Mouse (Mus musculus) ES-CJ7 (cell line): Measurements from ENCODE around the gene Klc1.

Experiments used
- DNase-seq: peaks from one replicate; pipeline ENCODE4 v3.0.0; 2011; ENCODE audit warnings: low read depth, low spot score

The Klc1 gene

DNA sequence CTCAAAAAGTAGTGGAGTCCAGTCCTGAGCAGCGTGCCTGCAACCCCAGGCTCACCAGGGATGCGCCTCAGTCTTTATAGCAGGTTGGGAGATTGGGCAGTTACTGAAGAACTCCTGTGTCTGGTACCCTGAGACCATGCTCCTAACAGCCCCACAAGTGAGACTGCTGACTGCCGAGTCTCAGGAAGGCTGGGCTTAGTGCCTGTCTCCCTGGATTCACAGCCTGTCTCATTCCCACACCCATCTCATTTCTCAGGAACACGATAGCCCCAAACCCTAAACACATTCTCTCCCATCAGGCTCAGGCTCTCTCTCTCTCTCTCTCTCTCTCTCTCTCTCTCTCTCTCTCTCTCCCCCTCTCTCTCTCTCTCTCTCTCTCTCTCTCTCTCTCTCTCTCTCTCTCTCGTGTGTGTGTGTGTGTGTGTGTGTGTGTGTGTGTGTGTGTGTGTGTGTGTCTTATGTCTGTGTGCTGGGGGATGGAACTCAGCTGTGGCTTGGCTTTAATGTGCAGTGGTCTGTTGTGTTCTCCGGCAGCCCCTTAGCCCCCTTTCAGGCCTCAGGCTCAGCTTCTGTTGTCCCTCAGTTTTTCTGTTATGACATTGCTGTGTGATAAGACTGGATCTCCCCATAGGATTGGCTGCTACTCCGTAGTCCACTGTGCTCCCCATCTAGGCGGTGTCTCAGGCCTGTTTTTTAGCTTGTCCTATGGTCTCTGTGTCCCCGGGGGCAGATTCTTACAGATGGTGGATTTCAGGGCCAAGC is 11.3 kb downstream of the Klc1 start:
- no peak for DNase-seq

DNA sequence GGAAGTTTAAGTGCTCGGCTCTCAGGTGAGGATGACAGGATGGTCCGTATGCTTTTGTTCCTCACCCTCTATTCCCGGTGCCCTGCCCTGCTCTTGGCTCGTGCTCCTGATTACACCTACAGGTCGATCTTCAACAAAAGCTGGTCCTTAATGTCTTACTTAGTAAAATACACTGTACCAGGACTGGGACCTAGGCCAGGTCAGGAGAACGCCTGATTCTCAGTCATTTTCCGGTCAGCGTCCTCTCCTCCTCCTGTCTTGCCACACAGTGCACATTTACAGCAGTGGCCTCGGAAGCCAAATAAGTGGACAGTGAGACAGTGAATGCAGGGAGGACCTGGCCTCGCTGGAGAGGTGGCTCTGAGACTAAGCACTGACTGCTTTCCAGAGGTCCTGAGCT is 12.0 kb downstream of the Klc1 start:
- no peak for DNase-seq

DNA sequence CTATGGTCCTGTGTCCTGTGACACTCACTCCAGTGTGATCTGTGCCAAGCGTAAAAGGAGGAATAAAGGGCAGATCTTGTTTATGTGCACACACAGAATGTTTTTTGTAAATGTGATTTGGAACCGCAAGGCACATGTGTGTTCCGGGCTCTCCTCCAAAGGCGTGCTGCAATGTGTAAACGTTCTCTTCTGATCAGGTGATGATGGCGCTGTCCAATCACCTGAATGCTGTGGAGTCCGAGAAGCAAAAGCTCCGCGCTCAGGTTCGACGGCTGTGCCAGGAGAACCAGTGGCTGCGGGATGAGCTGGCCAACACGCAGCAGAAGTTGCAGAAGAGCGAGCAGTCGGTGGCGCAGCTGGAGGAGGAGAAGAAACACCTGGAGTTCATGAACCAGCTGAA is 15.5 kb downstream of the Klc1 start:
- DNase-seq: peak; percentile 31

DNA sequence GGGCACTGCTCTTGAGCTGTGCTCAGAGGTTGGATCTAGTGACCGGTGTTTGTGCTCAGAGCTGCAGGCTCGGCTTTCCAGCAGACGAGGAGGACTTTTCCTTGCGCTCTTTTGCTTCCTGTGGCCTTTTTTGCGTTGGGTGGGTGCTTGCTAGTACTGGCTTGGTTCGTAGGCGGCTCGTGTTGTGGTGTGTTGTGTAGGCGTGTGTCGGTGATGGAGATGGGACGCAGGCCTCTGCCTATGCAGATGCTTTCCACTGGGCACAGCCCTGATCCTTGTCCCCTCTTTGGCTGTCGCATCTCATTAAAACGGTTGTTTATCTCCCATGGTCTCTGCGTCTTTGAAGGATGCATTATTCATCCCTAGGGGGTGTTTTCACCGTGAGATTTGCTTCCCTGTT is 16.2 kb downstream of the Klc1 start:
- no peak for DNase-seq

DNA sequence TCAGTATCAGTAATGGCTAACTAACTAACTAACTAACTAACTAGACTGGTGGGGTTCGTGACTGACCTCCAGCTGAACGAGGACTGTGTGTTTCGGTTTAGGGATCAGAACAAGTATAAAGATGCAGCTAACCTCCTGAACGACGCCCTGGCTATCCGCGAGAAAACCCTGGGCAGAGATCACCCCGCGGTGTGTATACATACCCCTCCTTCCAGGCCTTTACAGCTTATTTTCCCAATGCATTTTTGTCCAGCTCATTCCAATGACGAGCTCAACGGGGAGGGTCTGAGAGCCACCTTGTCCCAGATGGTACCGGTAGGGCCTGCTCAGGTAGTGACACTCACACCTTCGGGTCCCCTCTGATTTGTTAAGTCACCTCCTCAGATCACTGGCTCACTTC is 19.3 kb downstream of the Klc1 start:
- no peak for DNase-seq

DNA sequence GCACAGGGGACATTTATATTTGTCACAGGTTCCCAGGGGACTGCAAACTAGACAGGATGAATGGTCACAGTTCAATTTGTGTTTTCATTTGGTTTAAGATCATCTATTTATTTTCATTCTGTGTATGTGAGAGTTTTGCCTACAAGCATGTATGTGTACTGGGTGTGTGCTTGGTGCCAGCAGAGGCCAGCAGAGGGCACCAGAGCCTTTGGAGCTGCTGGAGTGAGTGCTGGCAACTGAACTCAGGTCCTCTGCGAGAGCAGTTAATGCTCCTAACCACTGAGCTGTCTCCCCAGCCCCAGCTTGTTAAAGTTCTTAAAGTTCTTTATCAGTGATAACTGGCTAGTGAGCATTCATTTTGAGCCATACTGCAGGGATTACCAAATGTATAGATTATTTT is 20.9 kb downstream of the Klc1 start:
- peak; percentile 53 for DNase-seq

DNA sequence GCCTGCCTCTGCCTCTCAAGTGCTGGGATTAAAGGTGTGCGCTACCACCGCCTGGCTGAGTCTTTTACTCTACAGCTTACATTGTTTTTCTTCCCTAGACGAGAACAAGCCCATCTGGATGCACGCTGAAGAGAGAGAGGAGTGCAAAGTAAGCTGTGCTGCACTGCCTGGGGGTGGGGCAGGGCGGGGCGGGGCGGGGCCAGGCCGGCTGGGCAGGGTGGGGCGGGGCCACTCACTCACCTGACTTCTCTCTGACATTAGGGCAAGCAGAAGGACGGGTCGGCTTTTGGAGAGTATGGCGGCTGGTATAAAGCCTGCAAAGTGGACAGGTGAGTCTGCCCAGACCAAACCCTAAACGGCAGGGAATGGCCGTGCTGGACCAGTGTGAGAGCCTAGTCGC is 26.5 kb downstream of the Klc1 start:
- DNase-seq: no peak

DNA sequence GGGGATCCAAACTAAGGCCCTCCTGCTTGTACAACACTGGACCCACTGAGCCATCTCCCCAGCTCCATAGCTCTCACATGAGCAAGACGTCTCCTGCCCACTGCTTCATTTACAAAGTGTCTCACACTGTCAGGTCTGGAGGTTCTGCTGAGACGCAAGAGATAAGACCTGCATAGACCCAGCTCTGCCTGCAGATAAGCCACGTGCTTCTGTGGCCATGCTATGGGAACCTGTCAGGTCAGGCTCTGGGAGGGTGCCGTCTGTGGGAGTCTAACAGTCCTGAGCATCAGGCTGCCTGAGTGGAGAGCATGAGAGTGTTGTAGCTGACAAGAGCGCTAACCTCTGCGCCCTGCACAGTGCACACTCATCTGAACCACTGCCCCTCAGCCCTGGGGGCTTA is 28.4 kb downstream of the Klc1 start:
- no peak for DNase-seq

DNA sequence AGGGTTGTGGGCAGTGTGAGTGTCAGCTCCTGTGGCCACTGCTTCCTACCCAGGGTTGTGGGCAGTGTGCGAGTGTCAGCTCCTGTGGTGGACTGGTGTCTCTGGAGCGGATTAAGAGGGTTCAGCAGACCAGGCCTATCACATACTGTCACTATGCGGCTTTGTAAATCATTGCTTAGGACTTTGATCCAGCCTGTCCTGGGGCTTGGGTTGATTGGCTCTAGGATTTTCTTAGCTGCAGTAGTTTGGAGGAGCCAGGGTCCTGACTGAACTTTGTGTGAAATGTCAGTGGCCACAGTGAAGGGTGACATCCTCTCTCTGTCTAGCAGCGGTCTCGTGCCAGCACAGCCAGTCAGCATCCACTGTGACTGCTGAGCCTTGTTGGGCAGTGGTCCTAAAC is 31.4 kb downstream of the Klc1 start:
- no peak for DNase-seq

DNA sequence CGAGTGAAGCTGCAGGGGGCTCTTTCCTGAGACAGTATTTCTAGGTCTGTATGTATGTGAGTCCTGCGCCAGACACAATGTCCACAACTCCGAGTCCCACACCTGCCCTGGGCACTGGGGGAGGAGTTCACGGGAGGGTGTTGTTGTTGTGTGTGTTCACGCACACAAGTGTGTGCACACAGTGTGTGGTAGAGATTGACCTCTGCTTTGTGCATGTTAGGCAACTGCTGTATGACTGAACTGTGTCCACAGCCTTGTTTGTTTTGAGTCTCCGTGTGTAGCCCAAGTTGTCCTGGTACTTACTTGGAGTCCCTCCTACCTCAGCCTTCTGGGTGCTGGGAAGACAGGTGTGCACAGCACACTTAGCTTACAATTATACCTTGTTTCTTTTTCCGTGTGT is 32.0 kb downstream of the Klc1 start:
- no peak for DNase-seq

DNA sequence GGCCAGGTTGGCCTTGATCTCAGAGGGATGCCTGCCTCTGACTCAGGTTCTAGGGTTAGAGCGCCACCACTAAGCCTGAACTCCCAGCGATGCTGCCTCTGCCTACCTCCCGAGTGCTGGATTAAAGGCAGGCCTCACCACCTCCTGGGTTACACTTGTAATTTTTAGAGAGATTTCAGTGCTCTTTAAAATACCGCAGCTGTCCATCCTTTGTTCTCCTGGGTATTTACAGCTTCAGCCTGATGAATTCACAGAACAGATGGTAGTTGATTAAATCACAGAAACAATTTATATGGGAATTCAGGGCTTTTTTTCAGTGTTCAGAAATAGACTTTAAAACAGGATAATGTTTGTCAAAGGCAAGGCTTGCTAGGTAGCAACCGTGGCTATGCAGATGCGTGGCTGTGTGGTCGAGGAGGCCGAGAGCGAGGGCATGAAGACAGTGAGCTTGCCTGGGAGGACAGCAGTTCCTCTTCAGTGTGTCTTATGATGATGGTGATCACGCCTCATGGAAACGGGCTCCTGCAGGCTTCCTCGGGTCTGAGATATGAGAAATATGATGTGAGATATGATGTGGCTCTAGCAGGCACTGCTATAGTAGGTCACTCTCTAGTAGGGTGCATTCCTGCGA is 32.9 kb downstream of the Klc1 start:
- no peak for DNase-seq

DNA sequence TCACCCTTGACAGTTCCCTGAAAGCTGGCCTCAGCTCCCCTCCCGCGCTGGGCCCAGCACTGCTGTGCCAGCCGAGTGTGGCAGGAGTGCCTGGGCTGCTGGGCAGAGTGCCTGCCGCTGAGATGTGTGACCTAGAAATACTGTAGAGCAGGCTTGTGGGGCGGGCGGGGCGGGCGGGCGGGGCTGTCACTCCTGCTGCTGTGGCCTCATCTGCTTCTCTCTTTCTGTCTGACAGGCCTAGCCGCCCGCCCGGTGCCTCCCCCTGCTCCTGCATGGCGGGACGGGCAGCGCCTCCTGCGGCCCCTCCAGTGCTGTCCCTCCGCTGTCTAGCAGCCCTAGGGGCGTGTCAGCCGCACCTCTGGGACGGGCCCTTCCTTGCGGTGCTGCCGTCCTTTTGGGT is 35.5 kb downstream of the Klc1 start:
- no peak for DNase-seq

DNA sequence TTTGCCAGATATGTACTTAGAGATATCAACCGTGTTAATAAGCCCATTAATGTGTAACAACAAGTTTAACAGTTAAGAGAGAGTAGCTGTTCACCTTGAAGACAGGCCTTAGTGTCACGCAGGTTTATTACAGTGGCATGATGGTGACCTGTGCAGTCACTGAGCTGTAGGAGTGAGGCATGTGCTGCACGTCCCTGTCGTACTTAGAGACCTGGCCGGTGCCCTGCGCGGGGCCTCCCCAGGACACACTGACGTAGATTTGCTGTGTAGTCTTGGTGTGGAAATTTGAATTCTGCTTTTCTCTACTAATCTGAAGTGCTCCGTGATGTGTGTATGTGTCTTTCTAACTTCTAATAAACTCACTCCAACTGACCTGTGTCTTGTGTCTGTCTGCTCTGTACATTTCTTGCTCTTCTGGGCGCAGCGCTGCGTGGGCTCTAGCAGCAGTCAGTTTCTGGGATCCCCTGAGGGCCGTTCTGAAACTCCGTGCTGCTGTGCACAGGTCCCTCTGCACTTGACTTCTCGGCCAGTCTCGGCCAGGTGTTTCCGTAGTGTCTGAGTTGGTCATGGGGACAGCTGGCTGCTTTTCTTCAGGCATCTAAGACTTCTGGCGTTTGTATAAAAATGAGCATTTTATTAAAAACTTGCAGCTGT is 36.0 kb downstream of the Klc1 start:
- no peak for DNase-seq

DNA sequence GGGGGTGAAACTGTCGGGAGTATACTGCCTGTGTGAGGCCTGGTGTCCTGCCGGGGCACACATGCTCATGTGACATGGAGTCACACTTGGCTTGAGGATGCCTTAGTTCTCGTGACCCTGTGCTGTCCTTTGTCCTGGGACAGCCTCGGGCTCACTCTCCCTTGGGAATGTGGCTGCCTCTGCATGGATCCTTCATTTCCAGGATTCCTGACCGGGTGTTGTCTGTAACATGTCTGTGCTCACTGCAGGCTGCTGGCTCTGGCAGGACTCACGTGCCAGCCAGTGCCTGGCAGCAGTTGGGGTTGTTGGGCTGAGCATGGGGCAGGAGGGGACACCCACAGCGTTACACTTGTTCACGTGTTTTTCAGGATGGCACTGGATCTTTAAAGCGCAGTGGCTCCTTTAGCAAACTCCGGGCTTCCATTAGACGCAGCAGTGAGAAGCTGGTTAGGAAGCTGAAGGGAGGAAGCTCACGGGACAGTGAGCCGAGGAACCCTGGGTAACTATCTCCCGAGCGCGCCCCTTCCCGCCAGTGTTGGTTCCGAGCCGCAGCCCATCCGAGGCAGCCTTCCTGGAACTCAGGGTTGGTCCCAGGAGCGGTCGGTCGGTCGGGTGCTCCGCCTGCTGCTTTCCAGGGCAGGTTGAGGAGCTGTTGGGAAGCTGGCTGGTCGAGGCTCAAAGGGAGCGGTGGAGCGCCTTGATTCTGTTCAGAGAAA is 36.7 kb downstream of the Klc1 start:
- DNase-seq: no peak

DNA sequence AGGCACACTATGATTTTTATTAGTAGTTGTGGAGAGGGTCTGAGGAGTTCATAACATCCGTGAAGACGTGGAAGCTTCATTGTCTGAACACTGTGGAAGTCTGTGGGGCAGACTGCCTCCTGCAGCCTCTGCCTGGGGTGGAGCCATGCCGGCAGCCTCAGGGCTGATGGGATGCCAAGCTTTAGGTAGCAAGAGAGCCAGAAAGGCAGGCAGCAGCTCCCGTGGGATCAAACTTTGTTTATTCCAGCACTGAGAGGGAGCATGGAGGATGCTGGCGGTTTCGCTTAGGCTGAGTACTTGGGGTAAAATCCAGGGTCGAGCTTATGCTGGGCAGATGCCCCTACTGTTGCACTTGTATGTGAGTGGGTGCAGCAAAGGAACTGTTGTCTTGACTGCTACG is 38.6 kb downstream of the Klc1 start:
- no peak for DNase-seq

DNA sequence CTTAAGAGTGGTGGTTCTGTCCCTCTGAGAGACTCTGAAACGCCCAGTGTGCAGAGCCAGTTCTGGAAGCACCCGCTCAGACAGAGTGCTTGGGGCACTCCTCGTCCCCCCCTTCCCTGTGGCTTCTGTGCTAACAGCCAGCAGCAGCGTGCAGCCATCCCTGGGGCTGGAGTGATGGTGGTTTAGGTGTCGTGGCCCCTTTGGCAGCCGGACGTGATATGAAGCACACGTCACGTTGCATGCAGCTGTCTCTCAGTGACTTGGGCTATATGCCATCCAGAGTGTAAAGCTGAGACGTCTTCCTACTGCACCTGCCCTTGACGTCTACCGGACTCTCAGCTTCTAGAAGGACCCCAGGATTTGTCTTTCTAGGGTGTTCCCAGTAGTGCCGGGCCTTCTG is 39.8 kb downstream of the Klc1 start:
- no peak for DNase-seq

DNA sequence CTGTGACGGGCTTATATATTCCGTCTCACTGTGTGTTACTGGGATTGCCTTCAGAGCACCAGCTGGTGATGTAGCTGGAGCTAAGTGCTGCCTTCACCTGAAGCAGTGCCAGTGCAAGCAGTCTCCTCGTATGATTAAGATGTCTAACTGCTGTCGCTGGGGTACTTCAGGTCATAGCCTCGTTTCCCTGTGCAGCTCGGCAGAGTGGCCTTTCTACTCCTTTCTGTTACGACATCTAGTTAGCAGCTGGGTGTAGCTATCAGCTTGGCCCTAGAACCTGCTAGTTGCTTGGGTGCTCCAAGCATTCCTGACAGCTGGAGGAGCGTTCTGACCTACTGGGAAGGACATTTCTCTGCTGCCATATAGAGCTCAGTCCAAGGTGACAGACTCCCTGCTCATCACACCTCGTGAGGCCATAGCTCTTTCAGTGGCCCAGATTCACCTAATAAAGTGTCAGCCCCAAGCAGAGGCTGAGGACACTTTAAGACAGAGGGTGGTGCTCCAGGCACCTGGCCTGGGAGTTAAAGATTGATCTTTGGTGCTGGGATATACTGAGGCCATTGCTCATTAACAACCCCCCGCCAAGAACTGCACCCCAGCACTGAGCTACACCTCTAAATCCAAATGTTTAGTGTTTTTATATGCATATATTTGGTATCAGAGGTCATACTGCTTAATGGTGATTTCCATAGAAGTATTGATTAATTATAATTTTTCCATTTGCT is 42.0 kb downstream of the Klc1 start:
- DNase-seq: no peak

DNA sequence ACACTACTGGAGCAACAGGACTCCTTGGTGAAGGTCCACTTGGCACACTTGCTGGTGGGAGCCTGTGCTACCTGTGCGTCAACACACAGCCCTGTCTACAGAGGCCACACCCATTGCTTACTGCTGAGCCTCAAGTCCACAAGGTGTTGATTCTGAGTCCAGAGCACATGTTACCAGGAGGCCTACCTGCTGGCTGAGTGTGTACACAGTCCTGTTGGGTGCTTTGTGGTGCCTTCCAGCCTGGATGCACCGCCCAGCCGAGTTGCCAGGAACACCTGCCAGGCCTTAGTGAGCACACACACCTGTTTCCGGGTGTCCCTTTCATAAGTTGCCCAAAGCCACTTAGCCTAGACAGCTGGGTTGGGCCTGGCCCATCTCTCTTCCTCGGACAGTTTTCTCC is 44.9 kb downstream of the Klc1 start:
- DNase-seq: no peak

DNA sequence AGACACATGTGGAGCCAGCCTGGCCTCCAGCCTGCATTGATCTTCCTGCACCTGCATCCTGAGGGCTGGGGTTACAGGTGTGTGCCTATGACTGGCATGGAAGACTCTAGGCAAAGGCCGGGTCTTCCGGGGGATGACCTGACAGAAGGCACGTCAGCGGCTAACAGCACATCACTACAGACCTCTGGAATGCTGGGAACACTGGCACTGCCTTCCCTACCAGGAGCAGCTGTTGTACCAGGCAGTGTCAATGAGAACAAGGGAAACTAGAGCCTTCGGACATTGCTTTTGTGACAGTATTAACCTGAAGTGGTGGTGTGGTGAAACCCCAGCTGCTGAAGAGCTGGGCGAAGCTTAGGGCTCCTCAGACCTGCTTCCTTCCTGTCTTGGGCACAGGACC is 50.1 kb downstream of the Klc1 start:
- no peak for DNase-seq

DNA sequence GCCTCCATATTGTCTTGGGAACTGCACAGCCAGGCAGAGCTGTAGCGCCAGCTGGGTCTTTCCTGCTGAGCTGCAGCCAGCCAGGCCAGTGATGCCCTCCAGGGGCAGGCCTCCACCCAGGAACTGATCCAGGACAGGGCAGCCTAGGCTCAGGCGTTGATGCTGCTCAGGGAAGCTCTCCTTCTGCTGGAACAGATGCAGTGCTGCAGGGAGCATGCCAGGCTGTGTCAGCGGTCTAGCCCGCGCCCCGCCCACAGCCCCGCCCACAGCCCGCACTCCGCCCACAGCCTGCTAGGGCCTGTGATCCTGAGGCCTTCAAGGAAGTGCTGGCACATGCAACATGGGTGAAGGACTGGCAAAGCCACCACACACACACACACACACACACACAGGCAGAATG is 51.1 kb downstream of the Klc1 start:
- DNase-seq: peak; percentile 53

DNA sequence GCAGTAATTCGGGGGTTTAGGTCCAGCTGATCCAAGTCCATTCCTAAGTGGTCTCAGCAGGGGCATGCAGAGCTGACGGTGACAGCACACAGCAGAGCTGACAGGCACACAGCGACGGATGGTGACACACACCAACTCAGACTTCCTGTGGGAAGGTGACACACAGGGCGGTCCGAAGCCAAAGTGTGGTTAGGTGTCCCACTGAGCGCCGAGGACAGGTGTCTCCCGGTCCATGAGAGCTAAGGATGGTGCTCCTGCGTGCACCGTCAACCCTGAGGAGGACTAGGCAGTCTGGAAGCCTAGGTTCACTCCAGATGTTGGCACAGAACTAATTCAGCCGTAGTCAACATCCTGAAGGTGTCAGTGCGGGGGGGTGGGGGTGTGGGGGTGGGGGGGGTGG is 53.4 kb downstream of the Klc1 start:
- DNase-seq: no peak

DNA sequence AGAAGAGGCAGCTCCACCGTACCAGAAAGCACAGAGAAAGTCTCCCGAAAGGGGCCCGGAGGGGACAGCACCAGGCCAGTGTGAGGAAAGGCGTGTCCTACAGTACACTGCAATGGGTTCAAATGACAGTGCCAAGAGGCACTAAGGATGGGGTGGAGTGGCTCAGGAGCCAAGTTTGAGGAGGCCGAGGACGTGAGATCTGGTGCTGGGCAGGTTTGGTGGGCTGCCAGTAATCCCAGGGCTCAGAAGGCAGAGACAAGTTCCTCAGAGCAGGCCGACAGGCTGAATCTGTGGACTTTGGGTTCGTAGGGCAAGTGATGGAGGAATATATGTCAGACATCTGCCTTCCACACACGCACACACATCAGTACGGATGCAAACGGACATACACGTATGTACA is 54.0 kb downstream of the Klc1 start:
- no peak for DNase-seq
